Mouse (Mus musculus) stomach, embryonic 16.5 days (tissue): ENCODE results near the gene Pparg. TPM values are rescaled to one million over a fixed set of nuclear protein-coding genes. Genes with fewer than 3 reads are reported as not detected.

Source experiments
- ATAC-seq: fragments of 200-750 bp; cut with Nextera tagmentation; 2 replicates; pipeline ENCODE4 v1.8.0; 2017; ENCODE audit warnings: moderate number of reproducible peaks, moderate TSS enrichment; ENCODE audit not compliant: insufficient read depth, low FRiP score
- H3K27ac ChIP-seq: fragments of 300-500 bp; sonication (generic); 2 replicates; pipeline ENCODE4 v1.5.1; 2014; ENCODE audit warnings: low read length
- H3K27me3 ChIP-seq: fragments of 300-500 bp; sonication (generic); 2 replicates; pipeline ENCODE4 v1.6.1; 2014; ENCODE audit warnings: low read length, control low read depth, mixed read lengths; ENCODE audit not compliant: control insufficient read depth, insufficient read depth
- H3K36me3 ChIP-seq: fragments of 300-500 bp; sonication (generic); 2 replicates; pipeline ENCODE4 v1.6.1; 2014; ENCODE audit warnings: low read length; ENCODE audit not compliant: control insufficient read depth, insufficient read depth
- H3K4me1 ChIP-seq: fragments of 300-500 bp; sonication (generic); 2 replicates; pipeline ENCODE4 v1.6.1; 2014; ENCODE audit warnings: low read length, control low read depth, mixed read lengths; ENCODE audit not compliant: control insufficient read depth, insufficient read depth
- H3K4me2 ChIP-seq: fragments of 300-500 bp; sonication (generic); 2 replicates; pipeline ENCODE4 v1.6.1; 2014; ENCODE audit warnings: low read depth, low read length, mixed read lengths
- H3K4me3 ChIP-seq: fragments of 300-500 bp; sonication (generic); replicated peaks from 2 replicates; pipeline ENCODE4 v1.5.1; 2014; ENCODE audit warnings: mild to moderate bottlenecking, low read length
- H3K9ac ChIP-seq: fragments of 300-500 bp; sonication (generic); 2 replicates; pipeline ENCODE4 v1.6.1; 2014; ENCODE audit warnings: low read length
- H3K9me3 ChIP-seq: fragments of 300-500 bp; sonication (generic); replicated peaks from 2 replicates; pipeline ENCODE4 v1.6.1; 2016; ENCODE audit warnings: low read length, control low read depth; ENCODE audit not compliant: control insufficient read depth
- WGBS: fragments of 180-500 bp; shearing (Covaris S2); extraction: QIAGEN DNeasy Blood & Tissue Kit; methylation state at CpG from one replicate; pipeline ENCODE4 v1.1.7; 2014; 5-methylcytosine and 5-hydroxymethylcytosine counted together
- polyA plus RNA-seq: library from polyadenylated mRNA; unstranded; fragments of >200 nt; fragmentation: Nextera tagmentation; extraction: Ambion mirVana; gene quantifications from 2 replicates; pipeline ENCODE4 v1.2.1, GENCODE M21; 2015

Pparg gene
- polyA plus RNA-seq, 1 experiment from 2014 or later, result 18.2 TPM

DNA sequence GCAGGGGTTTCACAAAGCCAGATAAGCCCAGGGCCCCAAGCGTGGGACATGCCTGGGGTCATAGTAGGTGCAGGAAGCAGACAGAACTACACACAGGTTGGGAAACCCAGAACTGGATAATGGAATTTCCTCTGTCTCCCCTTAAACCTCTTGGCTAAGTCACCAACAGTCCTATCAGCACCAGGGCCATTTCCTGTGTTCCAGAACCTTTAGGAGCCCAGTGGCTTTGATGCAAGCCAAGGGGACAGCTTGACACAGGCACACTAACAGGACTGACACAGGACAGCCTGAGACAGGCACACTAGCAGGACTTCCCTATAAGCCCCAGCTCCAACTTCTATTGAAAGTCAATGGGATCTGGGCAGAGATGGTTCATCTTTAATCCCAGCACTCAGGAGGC, 161.2 kb downstream of the Pparg start:
- Histone ChIP-seq H3K4me1 (peaks cover 24% of the 10 kb centered on the region), H3K27me3 (no peaks in the 10 kb centered on the region), H3K27ac (no peak overlapping the region), H3K4me2 (no peak overlapping the region), H3K9ac (no peak overlapping the region), H3K9me3 (no peaks in the 10 kb centered on the region), H3K4me3 (no peak overlapping the region), H3K36me3 (no peaks in the 10 kb centered on the region)
- WGBS, result 72% methylated on average over 1 of the region's 1 CpGs
- ATAC-seq, result no peak

DNA sequence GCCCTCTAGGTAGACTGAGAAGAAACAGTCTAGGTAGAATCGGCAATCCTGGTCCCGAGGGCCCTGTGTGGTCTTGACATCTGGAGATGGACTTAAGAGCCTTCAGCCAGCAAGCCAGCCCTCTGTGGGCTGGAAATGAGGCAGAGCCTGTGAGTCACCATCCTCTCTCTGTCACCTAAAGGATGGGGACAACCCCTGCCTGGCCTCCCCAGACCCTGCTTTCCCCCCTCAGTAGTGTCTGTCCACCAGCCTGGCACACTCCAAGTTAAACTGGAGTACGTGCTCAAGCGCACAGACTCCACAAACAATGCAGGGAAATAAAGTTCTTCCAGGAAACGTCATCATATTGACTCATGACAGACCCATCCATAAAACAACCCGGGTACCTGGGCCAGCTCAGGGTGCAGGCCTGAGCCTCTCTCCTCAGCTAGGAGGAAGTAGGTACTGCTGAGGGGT, 162.0 kb downstream of the Pparg start:
- H3K4me3 ChIP-seq, result no peak overlapping the region
- H3K9ac ChIP-seq, result no peak overlapping the region
- no peaks in the 10 kb centered on the region for H3K27me3 ChIP-seq
- no peak overlapping the region for H3K4me2 ChIP-seq
- WGBS, result 60% methylated on average over 6 of the region's 6 CpGs
- no peaks in the 10 kb centered on the region for H3K36me3 ChIP-seq
- peak; percentile 36; the same call in 1 of the 2 replicates for ATAC-seq
- peaks cover 24% of the 10 kb centered on the region for H3K4me1 ChIP-seq
- peak overlapping the region; percentile 50; the same call in 1 of the 2 replicates for H3K27ac ChIP-seq
- H3K9me3 ChIP-seq, result no peaks in the 10 kb centered on the region

DNA sequence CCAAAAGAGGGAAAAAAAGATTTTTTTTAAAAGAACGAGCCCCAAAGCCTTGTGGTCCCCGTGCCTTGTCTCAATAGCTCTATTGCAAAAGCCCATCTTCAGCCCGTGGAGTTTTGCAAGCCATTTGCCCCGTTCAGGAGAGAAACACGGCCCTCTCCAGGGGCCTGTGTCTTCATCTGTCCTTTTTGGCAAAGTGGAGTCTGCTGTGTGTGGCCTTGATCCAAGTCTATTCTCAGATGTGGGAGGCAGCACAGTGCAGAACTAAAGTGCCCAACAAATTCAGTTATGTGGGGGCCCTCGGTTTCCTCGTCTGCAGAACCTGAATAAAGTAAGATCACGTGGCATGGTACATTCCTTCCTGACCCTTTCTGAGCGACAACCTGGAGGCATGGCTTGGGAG, 162.4 kb downstream of the Pparg start:
- no peaks in the 10 kb centered on the region for H3K36me3 ChIP-seq
- H3K27me3 ChIP-seq, result no peaks in the 10 kb centered on the region
- peaks cover 24% of the 10 kb centered on the region for H3K4me1 ChIP-seq
- WGBS, result 58% methylated on average over 9 of the region's 9 CpGs
- H3K4me3 ChIP-seq, result no peak overlapping the region
- no peaks in the 10 kb centered on the region for H3K9me3 ChIP-seq
- no peak overlapping the region for H3K4me2 ChIP-seq
- no peak for ATAC-seq
- H3K27ac ChIP-seq, result peak overlapping the region; percentile 50; the same call in 1 of the 2 replicates
- 0 out of 2 replicates have a peak overlapping the region, but pooled peaks have one; percentile 18 for H3K9ac ChIP-seq

DNA sequence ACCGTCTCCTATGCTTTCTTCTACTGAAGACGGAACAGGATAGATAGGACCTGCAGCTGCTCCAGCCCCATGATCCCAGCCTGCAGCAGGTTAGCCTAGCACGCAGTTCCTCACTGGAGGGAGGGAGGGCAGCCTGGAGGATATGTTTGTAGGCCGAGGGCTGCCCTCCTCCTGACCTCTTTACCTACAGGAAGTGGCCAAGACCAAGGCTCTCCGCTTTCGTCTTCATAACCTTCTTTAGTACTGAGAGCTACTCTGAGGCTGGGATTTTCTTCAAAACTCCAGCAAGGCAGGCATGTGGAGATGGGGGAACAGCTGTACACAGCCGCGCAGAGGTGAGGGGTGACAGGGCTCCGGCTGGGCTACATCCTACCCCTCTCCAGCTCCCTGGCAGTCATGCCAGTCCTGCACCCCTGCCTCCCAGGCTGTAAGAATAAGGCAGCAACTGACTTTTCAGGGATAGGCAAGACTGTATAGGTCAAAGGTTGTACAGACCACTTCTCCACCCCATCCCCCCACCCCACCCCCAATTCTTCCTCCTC, 163.8 kb downstream of the Pparg start:
- Histone ChIP-seq H3K4me1 (peaks cover 18% of the 10 kb centered on the region; the same call in 1 of the 2 replicates), H3K27ac (no peak overlapping the region), H3K4me2 (no peak overlapping the region), H3K9me3 (no peaks in the 10 kb centered on the region), H3K4me3 (no peak overlapping the region), H3K9ac (no peak overlapping the region), H3K27me3 (no peaks in the 10 kb centered on the region), H3K36me3 (no peaks in the 10 kb centered on the region)
- no peak for ATAC-seq
- WGBS, result 57% methylated on average over 9 of the region's 9 CpGs

DNA sequence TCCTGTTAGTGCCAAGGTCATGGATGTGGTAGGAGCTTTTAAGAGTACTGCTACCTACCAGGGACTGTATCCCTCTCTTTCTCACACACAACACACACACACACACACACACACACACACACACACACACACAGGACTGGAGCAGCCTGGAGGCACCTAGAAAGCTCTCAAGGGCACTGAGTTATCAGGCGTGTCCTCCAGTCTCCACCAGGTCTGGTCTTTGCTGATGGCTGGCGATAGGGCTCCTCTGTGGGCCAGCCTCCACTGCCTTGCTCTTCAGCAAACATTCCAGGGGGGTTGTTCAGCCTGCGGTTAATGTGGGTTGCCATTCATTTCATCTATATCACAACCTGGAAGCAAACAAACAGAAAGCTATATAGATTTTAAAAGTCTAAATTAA, 166.7 kb downstream of the Pparg start:
- no peak overlapping the region for H3K4me2 ChIP-seq
- ATAC-seq, result peak; percentile 77; the same call in 1 of the 2 replicates
- H3K9me3 ChIP-seq, result no peaks in the 10 kb centered on the region
- H3K27ac ChIP-seq, result peak overlapping the region; percentile 70; the same call in 1 of the 2 replicates
- no peaks in the 10 kb centered on the region for H3K36me3 ChIP-seq
- H3K9ac ChIP-seq, result no peak overlapping the region
- no peak overlapping the region for H3K4me3 ChIP-seq
- 65% methylated on average over 3 of the region's 3 CpGs for WGBS
- H3K4me1 ChIP-seq, result peaks cover 18% of the 10 kb centered on the region; the same call in 1 of the 2 replicates
- no peaks in the 10 kb centered on the region for H3K27me3 ChIP-seq

DNA sequence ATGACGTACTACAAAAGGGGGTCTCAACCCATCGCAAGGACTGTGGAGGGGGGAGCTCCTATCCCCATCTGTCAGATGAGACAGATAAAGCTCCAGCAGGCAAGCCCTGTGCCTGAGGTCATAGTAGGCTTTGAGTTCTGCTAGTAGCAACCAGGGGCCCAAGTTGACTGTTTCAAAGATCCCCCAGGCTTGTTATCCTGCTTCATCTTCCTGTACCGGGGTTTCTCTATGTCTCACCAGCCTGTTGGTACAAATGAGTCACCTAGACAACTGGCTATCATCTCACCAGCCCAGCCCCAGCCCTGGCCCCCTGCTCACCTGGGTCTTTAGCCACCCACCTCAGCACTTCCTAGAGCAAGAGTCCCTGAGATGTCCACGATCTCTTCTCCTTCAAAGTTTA, 167.6 kb downstream of the Pparg start:
- H3K4me1 ChIP-seq, result peaks cover 9% of the 10 kb centered on the region; the same call in 1 of the 2 replicates
- no peak for ATAC-seq
- no peak overlapping the region for H3K4me3 ChIP-seq
- 93% methylated on average over 4 of the region's 4 CpGs for WGBS
- H3K9me3 ChIP-seq, result no peaks in the 10 kb centered on the region
- H3K36me3 ChIP-seq, result no peaks in the 10 kb centered on the region
- no peak overlapping the region for H3K4me2 ChIP-seq
- no peak overlapping the region for H3K9ac ChIP-seq
- no peaks in the 10 kb centered on the region for H3K27me3 ChIP-seq
- H3K27ac ChIP-seq, result no peak overlapping the region; the same call in 1 of the 2 replicates

DNA sequence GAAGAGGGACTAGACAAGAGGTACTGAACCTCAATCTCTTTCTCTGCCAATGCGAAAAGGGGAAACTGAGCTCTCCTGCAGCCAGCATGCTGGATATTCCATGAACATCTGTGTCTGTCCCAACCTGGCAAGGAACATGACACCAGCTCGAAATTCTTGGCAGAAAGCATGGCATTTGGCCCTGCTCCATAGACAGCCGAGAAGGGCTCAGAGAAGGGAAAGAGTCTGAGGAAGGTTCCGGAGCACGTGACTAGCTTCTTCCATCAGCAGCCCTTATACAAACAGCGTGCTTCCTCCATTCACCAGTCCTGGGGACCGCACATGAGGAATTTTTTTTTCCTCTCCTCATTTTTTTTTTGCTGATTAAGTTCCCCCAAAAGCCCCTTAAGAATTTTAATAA, 173.9 kb downstream of the Pparg start:
- Histone ChIP-seq H3K4me1 (0 out of 2 replicates have a peak, but pooled peaks cover 7% of the 10 kb centered on the region), H3K27me3 (no peaks in the 10 kb centered on the region), H3K9ac (no peak overlapping the region), H3K4me2 (no peak overlapping the region), H3K9me3 (no peaks in the 10 kb centered on the region), H3K4me3 (no peak overlapping the region), H3K27ac (peak overlapping the region; percentile 26; the same call in 1 of the 2 replicates), H3K36me3 (no peaks in the 10 kb centered on the region)
- WGBS, result 53% methylated on average over 7 of the region's 7 CpGs
- no peak for ATAC-seq

DNA sequence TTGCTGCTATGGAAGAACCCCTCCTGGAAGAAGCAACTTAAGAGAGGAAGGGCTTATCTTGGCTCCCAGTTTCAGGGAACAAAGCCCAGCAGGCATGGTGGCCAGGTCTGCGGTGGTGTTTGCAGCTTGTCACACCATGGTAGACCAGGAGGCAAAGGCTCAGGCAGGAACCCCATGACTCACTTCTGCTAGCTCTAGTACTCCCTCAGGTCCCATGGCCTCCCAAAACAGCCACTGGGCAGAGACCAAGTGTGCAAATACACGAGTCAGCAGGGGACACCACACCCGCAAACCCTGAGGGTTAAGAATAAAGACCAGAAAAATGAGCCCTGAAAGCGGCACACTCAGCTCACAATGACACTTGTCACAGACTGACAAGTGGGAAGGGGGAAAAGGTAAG, 175.4 kb downstream of the Pparg start:
- H3K9ac ChIP-seq, result no peak overlapping the region
- WGBS, result 76% methylated on average over 4 of the region's 4 CpGs
- 0 out of 2 replicates have a peak, but pooled peaks cover 7% of the 10 kb centered on the region for H3K4me1 ChIP-seq
- no peaks in the 10 kb centered on the region for H3K27me3 ChIP-seq
- H3K9me3 ChIP-seq, result no peaks in the 10 kb centered on the region
- ATAC-seq, result no peak
- H3K36me3 ChIP-seq, result no peaks in the 10 kb centered on the region
- H3K27ac ChIP-seq, result no peak overlapping the region
- H3K4me3 ChIP-seq, result no peak overlapping the region
- H3K4me2 ChIP-seq, result no peak overlapping the region

DNA sequence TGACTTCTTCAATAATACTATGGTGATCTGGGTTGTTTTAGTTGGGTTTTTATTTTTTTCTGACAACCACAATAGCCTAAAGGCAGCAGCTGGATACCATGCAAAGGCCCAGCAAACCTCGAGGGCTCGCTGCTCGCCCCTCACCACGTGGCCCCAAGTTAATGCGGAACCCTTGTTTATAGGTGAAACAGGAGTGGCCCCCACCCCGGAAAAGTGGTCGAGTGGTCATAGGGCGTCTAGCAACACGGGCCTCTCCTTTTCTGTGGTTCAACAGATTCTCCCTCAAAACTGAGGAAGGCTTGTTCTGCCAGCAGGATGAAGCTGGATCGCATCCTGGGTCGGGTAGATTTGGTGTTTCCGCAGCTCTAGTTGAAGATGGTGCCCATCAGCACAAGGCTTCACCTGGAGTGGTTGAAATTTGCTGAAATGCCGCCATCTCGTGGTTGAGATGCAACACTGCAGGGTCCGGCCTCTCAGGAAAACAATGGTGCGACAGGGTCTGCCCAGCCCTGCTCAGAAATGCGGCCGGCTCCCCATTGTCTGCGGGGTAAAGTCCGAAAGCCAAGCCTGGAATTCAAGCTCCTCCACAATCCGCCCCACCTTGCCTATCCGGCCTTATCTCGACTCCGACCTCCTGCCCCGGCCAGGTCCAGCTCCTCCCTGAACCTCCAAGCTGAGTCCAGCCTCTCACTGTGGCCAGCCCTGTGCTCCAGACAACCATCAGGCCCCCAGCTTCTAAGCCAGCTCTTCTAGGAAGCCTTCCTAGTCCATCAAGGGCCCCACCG, 178.1 kb downstream of the Pparg start:
- Histone ChIP-seq H3K4me2 (peak overlapping the region; percentile 55), H3K4me1 (peaks cover 11% of the 10 kb centered on the region), H3K4me3 (peak overlapping the region; percentile 34), H3K27me3 (no peaks in the 10 kb centered on the region), H3K9ac (peak overlapping the region; percentile 72), H3K36me3 (no peaks in the 10 kb centered on the region), H3K9me3 (no peaks in the 10 kb centered on the region), H3K27ac (peak overlapping the region; percentile 67; the same call in 1 of the 2 replicates)
- peak; percentile 82 for ATAC-seq
- WGBS, result 19% methylated on average over 26 of the region's 26 CpGs
